Mouse (Mus musculus) testis, adult 2 months (tissue): Measurements from ENCODE around the gene Zdhhc17. TPM values are rescaled to one million over a fixed set of nuclear protein-coding genes. Genes with fewer than 3 reads are reported as not detected.

Experiments used
- H3K27ac ChIP-seq: fragments of 200-500 bp; 2 replicates; pipeline ENCODE4 v1.5.1; 2012; ENCODE audit warnings: low read depth, low read length; ENCODE audit not compliant: control insufficient read depth, insufficient read depth
- H3K27me3 ChIP-seq: fragments of 200-500 bp; 2 replicates; pipeline ENCODE4 v1.6.1; 2012; ENCODE audit warnings: mild to moderate bottlenecking, low read length, moderate library complexity; ENCODE audit not compliant: control insufficient read depth, insufficient read depth
- H3K36me3 ChIP-seq: fragments of 200-500 bp; 2 replicates; pipeline ENCODE4 v1.6.1; 2012; ENCODE audit warnings: mild to moderate bottlenecking, low read length; ENCODE audit not compliant: control insufficient read depth, insufficient read depth
- H3K4me1 ChIP-seq: fragments of 200-500 bp; 2 replicates; pipeline ENCODE4 v1.6.1; 2012; ENCODE audit warnings: low read length; ENCODE audit not compliant: control insufficient read depth, insufficient read depth
- H3K4me3 ChIP-seq: fragments of 200-500 bp; 2 replicates; pipeline ENCODE4 v1.5.1; 2012; ENCODE audit warnings: low read depth, mild to moderate bottlenecking, low read length, moderate library complexity, mixed read lengths; ENCODE audit not compliant: control insufficient read depth
- CTCF ChIP-seq: fragments of 200-500 bp; IDR thresholded peaks from 2 replicates; pipeline ENCODE4 v1.5.1; 2012; ENCODE audit warnings: low read depth, mild to moderate bottlenecking, inconsistent platforms, low read length, moderate library complexity; ENCODE audit not compliant: control insufficient read depth, insufficient read depth, insufficient replicate concordance
- POLR2A ChIP-seq: fragments of 200-500 bp; IDR thresholded peaks from 2 replicates; pipeline ENCODE4 v1.6.1; 2012; ENCODE audit warnings: low read depth, mild to moderate bottlenecking, inconsistent platforms, low read length, moderate library complexity; ENCODE audit not compliant: control insufficient read depth
- polyA plus RNA-seq: library from polyadenylated mRNA; depleted of rRNA; stranded (reverse); fragments of >200 nt; gene quantifications from 2 replicates; pipeline ENCODE4 v1.2.3, GENCODE M21; 2012

Zdhhc17 gene
- polyA plus RNA-seq, 1 experiment = 10.4 TPM

DNA sequence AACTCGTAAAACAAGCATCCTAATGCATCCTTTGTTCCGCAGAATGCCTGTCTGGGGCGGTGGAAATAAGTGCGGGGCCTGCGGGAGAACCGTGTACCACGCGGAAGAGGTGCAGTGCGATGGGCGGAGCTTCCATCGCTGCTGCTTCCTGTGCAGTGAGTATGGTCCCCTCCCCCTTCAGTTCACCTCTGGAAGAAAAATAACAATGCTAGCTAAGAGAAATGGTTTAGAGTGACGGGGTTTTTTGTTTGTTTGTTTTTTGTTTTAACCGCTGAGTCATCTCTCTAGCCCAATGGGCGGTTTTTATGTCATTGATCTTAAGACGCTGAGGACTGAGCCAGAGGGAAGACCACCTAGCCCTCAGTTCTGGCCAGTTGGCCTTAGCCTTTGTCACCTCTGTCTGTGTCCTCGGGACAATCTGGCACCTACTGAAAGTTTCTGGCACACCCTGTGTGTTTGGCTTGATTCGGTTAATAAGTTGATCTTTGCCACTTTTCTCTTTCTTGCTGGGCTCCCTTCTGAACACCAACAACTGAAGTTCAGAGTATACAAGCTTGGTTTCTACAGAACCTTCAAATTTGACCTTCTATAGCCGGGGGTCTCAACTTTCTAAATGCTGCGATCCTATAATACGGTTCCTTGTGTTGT, 77.9 kb downstream of the Zdhhc17 start:
- TF ChIP-seq CTCF (no peak), POLR2A (no peak)
- Histone ChIP-seq H3K4me1 (peaks cover 14% of the 10 kb centered on the region), H3K27me3 (no peaks in the 10 kb centered on the region), H3K36me3 (no peaks in the 10 kb centered on the region), H3K4me3 (peak overlapping the region; percentile 76), H3K27ac (no peak overlapping the region)

DNA sequence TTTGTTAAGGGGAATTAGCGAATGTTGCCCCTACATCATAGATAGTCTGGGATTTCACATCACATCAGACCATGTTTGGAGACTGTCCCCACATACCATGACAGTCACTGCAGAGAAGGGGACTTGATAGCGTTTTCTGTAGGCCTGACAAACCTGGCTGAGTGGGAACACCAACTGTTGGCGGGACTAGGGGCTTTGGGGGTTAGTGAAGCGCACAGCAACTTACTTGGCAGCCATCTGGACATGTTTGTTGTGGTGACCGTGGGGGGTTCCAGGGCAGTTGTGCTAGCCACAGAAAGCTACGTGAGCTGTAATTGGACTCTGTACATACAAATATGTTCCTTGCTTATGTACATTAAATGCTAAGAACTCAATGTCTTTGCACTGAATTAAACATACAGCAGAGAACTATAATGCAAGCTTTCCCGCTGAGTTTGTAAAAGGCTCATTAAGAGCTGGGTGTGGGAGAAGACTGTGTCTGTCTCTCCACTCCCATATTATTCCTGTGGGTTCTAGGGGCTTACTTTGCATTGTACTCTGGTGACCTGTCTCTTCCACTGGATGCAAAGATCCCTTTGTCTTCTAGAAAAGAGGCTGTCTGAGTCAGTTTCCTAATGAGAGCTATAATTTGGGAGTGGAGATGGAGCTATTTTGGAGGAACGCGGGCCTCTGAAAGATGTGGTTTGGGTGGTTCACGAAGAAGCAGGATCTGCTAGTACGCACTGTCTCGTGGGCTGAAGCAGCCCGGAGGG, 78.6 kb downstream of the Zdhhc17 start:
- H3K4me3 ChIP-seq = peak overlapping the region; percentile 76
- no peaks in the 10 kb centered on the region for H3K36me3 ChIP-seq
- H3K4me1 ChIP-seq = peaks cover 14% of the 10 kb centered on the region
- H3K27me3 ChIP-seq = no peaks in the 10 kb centered on the region
- TF ChIP-seq POLR2A (no peak), CTCF (no peak)
- H3K27ac ChIP-seq = peak overlapping the region; percentile 68

DNA sequence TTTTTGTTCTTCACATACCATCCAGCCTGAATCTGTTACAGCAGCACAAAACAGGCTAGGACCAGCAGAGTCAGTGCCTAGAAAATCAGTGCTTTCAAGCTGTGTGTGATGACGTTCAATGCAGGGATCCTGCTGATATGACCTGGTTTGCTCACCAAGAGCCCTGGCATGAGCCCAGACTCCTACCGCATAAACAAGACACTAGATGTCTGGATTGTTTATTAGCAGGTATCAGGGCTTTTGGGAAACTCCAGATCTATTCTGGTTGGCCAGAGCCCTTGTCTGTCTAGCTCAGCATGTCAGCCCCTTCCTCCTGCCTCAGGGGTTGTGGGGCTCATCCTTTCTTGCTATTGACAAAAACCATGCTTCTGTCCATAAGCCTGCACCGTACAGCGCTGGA, 80.2 kb downstream of the Zdhhc17 start:
- no peak for TF ChIP-seq POLR2A
- TF ChIP-seq CTCF = no peak
- Histone ChIP-seq H3K4me1 (peaks cover 14% of the 10 kb centered on the region), H3K36me3 (no peaks in the 10 kb centered on the region), H3K4me3 (no peak overlapping the region), H3K27me3 (no peaks in the 10 kb centered on the region), H3K27ac (no peak overlapping the region)

DNA sequence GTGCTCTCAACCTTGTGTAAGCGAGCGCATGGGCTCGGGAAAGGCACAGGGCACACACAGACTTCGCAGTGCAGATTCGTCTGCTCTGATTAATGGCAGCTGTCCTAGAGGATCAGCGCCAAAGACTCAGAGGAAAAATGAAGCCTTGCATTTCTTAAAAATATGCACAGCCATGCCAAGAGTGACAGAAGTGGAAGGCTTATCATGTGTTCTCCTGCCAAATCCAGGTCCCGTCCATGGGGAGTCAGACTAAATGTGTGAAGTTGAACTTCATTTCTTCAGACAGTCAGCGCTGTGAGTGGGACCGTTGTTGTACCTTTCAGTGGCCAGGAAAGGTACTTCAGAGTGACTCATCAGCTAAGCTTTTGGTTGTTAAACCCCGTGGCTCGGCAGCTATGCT, 82.4 kb downstream of the Zdhhc17 start:
- H3K36me3 ChIP-seq = no peaks in the 10 kb centered on the region
- no peak overlapping the region for H3K4me3 ChIP-seq
- no peak overlapping the region for H3K27ac ChIP-seq
- no peaks in the 10 kb centered on the region for H3K27me3 ChIP-seq
- TF ChIP-seq CTCF = no peak
- TF ChIP-seq POLR2A = no peak
- peaks cover 13% of the 10 kb centered on the region for H3K4me1 ChIP-seq

DNA sequence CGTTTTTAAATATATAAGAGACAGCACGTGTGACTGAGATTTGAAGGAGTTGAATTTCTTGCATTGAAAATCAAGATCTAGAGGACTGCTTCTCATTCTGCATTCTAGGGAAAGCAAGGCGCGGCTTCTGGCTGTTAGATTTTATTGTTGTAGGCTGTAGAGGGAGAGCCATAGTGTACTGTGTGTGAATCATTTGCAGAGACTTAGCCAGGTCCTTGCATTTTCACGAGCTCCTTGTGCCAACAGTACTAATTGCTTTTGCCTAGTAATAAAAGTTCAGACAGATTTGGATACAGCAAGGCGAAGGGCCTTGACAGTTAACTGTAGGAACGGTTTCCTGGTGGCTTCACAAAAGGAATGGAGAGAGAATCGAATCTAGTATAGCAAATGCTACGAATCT, 87.3 kb downstream of the Zdhhc17 start:
- H3K27ac ChIP-seq = no peak overlapping the region
- H3K4me3 ChIP-seq = no peak overlapping the region
- no peaks in the 10 kb centered on the region for H3K27me3 ChIP-seq
- H3K36me3 ChIP-seq = no peaks in the 10 kb centered on the region
- peaks cover 13% of the 10 kb centered on the region for H3K4me1 ChIP-seq
- TF ChIP-seq CTCF (no peak), POLR2A (no peak)

DNA sequence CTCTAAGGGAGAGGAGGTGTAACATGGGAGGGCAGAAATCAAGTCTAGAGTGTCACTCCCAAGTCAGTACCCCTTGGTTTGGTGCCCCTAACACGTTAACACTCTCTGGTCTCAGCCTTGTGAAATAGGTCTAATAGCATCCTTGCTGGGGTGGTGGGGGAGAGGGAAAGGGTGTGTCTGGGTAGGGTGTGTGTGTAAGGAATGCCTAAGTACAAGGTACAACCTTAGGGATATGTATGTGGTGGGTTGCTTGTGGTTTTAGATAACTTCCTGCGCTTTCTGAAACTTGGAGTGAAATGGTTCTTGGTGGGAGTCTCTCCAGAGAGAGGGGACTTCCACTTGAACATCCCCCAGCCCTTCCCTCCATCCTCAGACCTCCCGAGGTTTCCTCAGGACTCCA, 88.0 kb downstream of the Zdhhc17 start:
- H3K27me3 ChIP-seq = no peaks in the 10 kb centered on the region
- TF ChIP-seq CTCF (no peak), POLR2A (no peak)
- no peaks in the 10 kb centered on the region for H3K36me3 ChIP-seq
- H3K4me1 ChIP-seq = peaks cover 13% of the 10 kb centered on the region
- no peak overlapping the region for H3K4me3 ChIP-seq
- H3K27ac ChIP-seq = no peak overlapping the region

DNA sequence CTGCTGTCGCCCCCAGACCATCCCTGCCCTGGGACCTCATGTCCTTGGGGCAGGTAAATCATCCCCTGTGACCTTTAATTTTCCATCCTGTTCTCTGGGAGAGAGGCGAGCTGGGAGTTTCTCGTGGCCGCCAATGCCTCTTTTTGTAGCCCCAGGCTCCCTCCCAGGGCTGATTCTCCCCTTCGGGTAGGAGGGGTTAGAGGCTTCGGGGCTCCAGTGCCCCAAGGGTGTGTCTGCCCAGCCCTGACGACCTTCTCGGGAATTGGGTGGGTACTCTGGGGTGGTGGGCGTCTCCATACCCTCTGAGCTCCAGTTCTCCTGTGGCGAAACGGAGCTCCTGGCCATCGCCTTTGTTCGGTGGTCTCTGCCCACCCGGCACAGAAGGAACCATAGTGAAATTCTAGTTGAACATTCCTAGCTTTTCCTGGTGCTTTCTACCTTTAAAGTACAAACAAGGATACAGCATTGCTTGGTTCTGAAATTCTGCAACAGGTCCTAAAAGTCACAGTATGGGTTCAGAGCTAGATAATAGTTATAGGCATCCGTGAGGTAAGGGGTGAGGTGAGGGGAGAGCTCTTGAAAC, 89.5 kb downstream of the Zdhhc17 start:
- no peaks in the 10 kb centered on the region for H3K36me3 ChIP-seq
- H3K27me3 ChIP-seq = no peaks in the 10 kb centered on the region
- TF ChIP-seq CTCF (no peak), POLR2A (no peak)
- peak overlapping the region; percentile 78 for H3K4me3 ChIP-seq
- no peak overlapping the region for H3K27ac ChIP-seq
- H3K4me1 ChIP-seq = peaks cover 16% of the 10 kb centered on the region
